Mouse (Mus musculus): ENCODE data around the gene Gm6401. TPM values are rescaled to one million over a fixed set of nuclear protein-coding genes. Genes with fewer than 3 reads are reported as not detected.
"Not testable (repeated sequence)": the region's sequence is repeated elsewhere in the genome, so short reads cannot be mapped to it uniquely, and the experiment has no call there.

Gene Gm6401
- polyA plus RNA-seq (2012), result not detected in 2 replicates

DNA sequence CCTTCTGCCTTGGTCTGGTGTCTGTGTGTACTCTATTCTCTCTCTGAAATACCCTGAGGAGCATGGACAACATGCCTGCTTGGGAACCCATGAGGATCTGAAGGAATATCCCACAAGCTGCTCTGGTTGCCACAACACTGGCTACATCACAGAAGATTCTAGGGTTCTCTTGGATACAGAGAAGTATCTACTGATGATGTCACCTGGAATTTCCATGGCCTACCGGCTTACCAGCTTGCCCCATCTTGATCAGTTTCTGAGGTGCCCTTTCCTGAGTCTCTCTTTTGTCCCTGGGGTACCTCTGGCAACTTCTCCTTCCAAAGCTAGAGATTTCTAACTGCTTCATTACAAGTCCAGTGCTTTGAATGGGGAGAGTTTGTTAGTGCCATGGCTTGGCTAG lies at the start of gene Gm6401:
TSS of gene Gm6401 (minus strand) at position 101 of the 400 bp plus-strand sequence.
- not testable (repeated sequence) for TF ChIP-seq GATA1 (IDR thresholded peaks at IDR 0.05; ENCODE audit: low read length)

DNA sequence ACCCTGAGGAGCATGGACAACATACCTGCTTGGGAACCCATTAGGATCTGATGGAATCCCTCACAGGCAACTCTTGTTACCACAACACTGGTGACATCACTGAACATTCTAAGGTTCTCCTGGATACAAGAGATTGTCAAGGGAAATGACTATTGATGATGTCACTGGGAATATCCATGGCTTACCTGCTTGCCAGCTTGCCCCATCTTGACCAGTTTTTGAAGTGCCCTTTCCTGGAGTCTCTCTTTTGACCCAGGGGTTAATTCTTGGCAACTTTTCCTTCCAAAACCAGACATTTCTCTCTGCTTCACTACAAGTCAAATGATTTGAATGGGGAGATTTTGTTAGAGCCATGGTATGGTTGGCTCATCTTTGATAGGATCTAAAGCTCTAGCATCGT lies 15.5 kb upstream of the Gm6401 start, which contains the start of gene Gm3543:
TSS of gene Gm3543 (minus strand) at position 101 of the 400 bp plus-strand sequence.
- not testable (repeated sequence) for TF ChIP-seq GATA1 (IDR thresholded peaks at IDR 0.05; ENCODE audit: low read length)

DNA sequence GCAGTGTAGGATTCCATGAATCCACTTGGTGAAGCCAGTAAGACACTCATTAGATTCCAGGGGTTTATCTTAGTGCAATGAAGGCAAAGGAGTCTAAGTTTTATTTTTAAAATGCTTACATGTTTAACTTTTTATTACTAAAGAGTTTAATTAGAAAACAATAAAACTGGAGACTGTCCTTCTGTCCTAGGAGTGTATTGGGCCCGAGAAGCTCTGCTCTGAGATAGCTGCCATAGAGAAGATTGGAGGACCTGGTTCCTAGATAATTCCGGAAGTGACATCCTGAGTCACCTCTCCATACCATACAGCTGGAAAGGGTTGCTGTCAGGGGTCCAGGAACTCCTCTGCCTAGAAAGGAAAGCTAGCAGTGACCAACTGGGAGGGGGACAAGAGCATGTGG lies 24.0 kb downstream of the Gm6401 start, which contains the start of gene 1700024B05Rik:
TSS of gene 1700024B05Rik (plus strand) at position 301 of the 400 bp plus-strand sequence.
- not testable (repeated sequence) for TF ChIP-seq GATA1 (IDR thresholded peaks at IDR 0.05; ENCODE audit: low read length)

DNA sequence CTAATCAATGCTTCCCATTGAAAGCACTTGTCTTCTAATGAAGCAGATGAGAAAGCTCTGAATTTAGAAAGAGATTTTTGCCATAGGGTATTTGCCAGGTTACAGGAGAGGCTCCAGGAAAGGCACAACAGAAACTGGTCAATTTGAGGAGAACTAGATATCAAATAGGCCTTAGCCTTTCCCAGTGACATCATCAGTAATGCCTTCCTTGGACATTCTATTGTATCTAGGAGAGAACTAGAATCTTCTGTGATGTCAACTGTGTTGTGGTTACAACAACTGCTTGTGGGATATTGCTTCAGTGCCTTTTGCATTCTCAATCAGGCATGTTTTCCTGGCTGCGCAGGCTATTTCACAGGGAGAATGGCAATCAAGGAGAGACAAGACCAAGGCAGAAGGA lies 43.1 kb downstream of the Gm6401 start, which contains the start of gene 1700049E17Rik1:
TSS of gene 1700049E17Rik1 (plus strand) at position 301 of the 400 bp plus-strand sequence.
- TF ChIP-seq GATA1 (IDR thresholded peaks at IDR 0.05; ENCODE audit: low read length), result not testable (repeated sequence)

Other genes starting within 250 kb of the Gm6401 start
- gene Gm7929, start 217.3 kb downstream of the Gm6401 start, polyA plus RNA-seq (2012), result not detected in 2 replicates
- gene Gm47189, start 195.5 kb downstream of the Gm6401 start, polyA plus RNA-seq (2012), result not detected in 2 replicates
- gene Gm7980, start 60.6 kb downstream of the Gm6401 start, polyA plus RNA-seq (2012), result not detected in 2 replicates
- gene 1700049E17Rik1, start 43.0 kb downstream of the Gm6401 start, polyA plus RNA-seq (2012), result not detected in 2 replicates
- 0.06 and 0.08 TPM in 2 replicates for gene 1700024B05Rik, start 23.9 kb downstream of the Gm6401 start, polyA plus RNA-seq (2012)
- not detected in 2 replicates for gene Gm3543, start 15.4 kb upstream of the Gm6401 start, polyA plus RNA-seq (2012)
- not detected in 2 replicates for gene Gm7951, start 149.4 kb upstream of the Gm6401 start, polyA plus RNA-seq (2012)
- gene Gm17027, start 194.7 kb upstream of the Gm6401 start, polyA plus RNA-seq (2012), result not detected in 2 replicates
- gene Gm3573, start 222.9 kb upstream of the Gm6401 start, polyA plus RNA-seq (2012), result not detected in 2 replicates

Data from G1E-ER4 (cell line).